Mouse (Mus musculus): ENCODE results near the gene Mrpl38.
A peak's percentile ranks its signal among the peaks of the same experiment; 100 is the strongest.

Mrpl38 gene

GRCm38 (mm10) chr11:116138468-116139138 lies at the start of gene Mrpl38:
Gene Mrpl38 (minus strand): TSS chr11:116138868.
- peak; percentile 96 for DNase-seq

GRCm38 (mm10) chr11:116187226-116187930 lies 48.7 kb upstream of the Mrpl38 start:
- DNase-seq: no peak

- no peak for DNase-seq
Measured at GRCm38 (mm10) chr11:116186360-116186759, 47.7 kb upstream of the Mrpl38 start.

- DNase-seq: no peak
Measured at GRCm38 (mm10) chr11:116185836-116186235, 47.2 kb upstream of the Mrpl38 start.

- no peak for DNase-seq
Measured at GRCm38 (mm10) chr11:116178411-116179121, 39.9 kb upstream of the Mrpl38 start.

- no peak for DNase-seq
Measured at GRCm38 (mm10) chr11:116176010-116176409, 37.3 kb upstream of the Mrpl38 start.

GRCm38 (mm10) chr11:116174775-116175448 lies 36.2 kb upstream of the Mrpl38 start:
- no peak for DNase-seq

- DNase-seq: no peak
Measured at GRCm38 (mm10) chr11:116171959-116172358, 33.3 kb upstream of the Mrpl38 start.

GRCm38 (mm10) chr11:116170003-116170800 lies 31.5 kb upstream of the Mrpl38 start:
- DNase-seq: no peak

GRCm38 (mm10) chr11:116169214-116169613 lies 30.5 kb upstream of the Mrpl38 start:
- DNase-seq: no peak

- peak; percentile 99 for DNase-seq
Measured at GRCm38 (mm10) chr11:116167884-116168439, 29.3 kb upstream of the Mrpl38 start, which contains the start of gene Fbf1. Gene Fbf1 (minus strand): TSS chr11:116168166.

- peak; percentile 32 for DNase-seq
Measured at GRCm38 (mm10) chr11:116167232-116167631, 28.6 kb upstream of the Mrpl38 start.

- DNase-seq: peak; percentile 26
Measured at GRCm38 (mm10) chr11:116163002-116163401, 24.3 kb upstream of the Mrpl38 start.

- DNase-seq: no peak
Measured at GRCm38 (mm10) chr11:116162146-116162545, 23.5 kb upstream of the Mrpl38 start.

GRCm38 (mm10) chr11:116161312-116161711 lies 22.6 kb upstream of the Mrpl38 start:
- no peak for DNase-seq

- DNase-seq: no peak
Measured at GRCm38 (mm10) chr11:116150960-116151359, 12.3 kb upstream of the Mrpl38 start.

GRCm38 (mm10) chr11:116149341-116149740 lies 10.7 kb upstream of the Mrpl38 start:
- no peak for DNase-seq

- DNase-seq: no peak
Measured at GRCm38 (mm10) chr11:116148761-116149221, 10.1 kb upstream of the Mrpl38 start.

GRCm38 (mm10) chr11:116146294-116146985 lies 7.8 kb upstream of the Mrpl38 start:
- DNase-seq: no peak

GRCm38 (mm10) chr11:116145481-116146293 lies 7.0 kb upstream of the Mrpl38 start:
- DNase-seq: no peak
